Mouse (Mus musculus) bone marrow, adult 2 months (tissue): ENCODE data around the gene Smim4. TPM values are rescaled to one million over a fixed set of nuclear protein-coding genes. Genes with fewer than 3 reads are reported as not detected.
A peak's percentile ranks its signal among the peaks of the same experiment; 100 is the strongest.

Experiments used
- H3K27ac ChIP-seq: fragments of 200-500 bp; 2 replicates; pipeline ENCODE4 v1.5.1; 2012; ENCODE audit warnings: low read depth, mild to moderate bottlenecking, control low read depth, inconsistent platforms, low read length; ENCODE audit not compliant: control insufficient read depth, poor library complexity, insufficient read depth
- H3K4me1 ChIP-seq: fragments of 200-500 bp; 2 replicates; pipeline ENCODE4 v1.6.1; 2011; ENCODE audit warnings: low read length; ENCODE audit not compliant: control insufficient read depth, insufficient read depth
- H3K4me3 ChIP-seq: fragments of 200-500 bp; replicated peaks from 2 replicates; pipeline ENCODE3; 2011; ENCODE audit warnings: mild to moderate bottlenecking, low read depth, low read length, control low read depth; ENCODE audit not compliant: control insufficient read depth
- CTCF ChIP-seq: fragments of 200-500 bp; IDR thresholded peaks from 2 replicates; pipeline ENCODE4 v1.5.1; 2011; ENCODE audit warnings: low read length, control low read depth; ENCODE audit not compliant: control insufficient read depth, insufficient read depth
- POLR2A ChIP-seq: fragments of 200-500 bp; IDR thresholded peaks from 2 replicates; pipeline ENCODE4 v1.6.1; 2011; ENCODE audit warnings: low read depth, mild to moderate bottlenecking, control low read depth, low read length, borderline replicate concordance; ENCODE audit not compliant: control insufficient read depth
- WGBS: fragments of 180-500 bp; shearing (Covaris S2); methylation state at CpG from one replicate; pipeline ENCODE4 v1.1.7; 2018; 5-methylcytosine and 5-hydroxymethylcytosine counted together
- polyA plus RNA-seq: library from polyadenylated mRNA; stranded (reverse); fragments of >200 nt; gene quantifications from 2 replicates; pipeline ENCODE4 v1.2.4, GENCODE M21; 2011; ENCODE audit warnings: low replicate concordance; ENCODE audit not compliant: missing spikeins, insufficient read depth, insufficient read length

The Smim4 gene
- polyA plus RNA-seq, 1 experiment = 29.0 TPM

DNA sequence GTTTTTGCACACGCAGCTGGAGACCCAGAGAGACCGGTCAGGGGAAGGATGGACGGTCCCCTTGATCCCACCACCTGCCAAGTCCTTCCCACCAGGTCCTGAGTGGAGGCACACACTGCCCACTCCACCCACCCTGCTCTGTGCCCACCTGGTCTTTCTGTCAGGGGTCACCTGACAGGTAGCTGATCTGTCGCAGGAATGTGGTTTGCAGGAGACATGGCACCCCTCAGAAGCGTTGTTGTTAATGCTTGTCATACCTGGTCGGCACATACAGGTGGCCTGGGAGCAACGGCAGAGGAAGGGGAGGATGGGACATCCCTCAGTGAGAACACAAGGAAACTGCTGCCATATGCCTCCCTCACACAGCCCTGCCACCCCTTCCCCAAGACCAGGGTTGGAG is 32.4 kb upstream of the Smim4 start:
- Histone ChIP-seq H3K4me1 (no peaks in the 10 kb centered on the region; the same call in 1 of the 2 replicates), H3K4me3 (no peak overlapping the region), H3K27ac (no peak overlapping the region; the same call in 1 of the 2 replicates)
- no peak for TF ChIP-seq CTCF
- TF ChIP-seq POLR2A = no peak
- WGBS = 81% methylated on average over 7 of the region's 7 CpGs

DNA sequence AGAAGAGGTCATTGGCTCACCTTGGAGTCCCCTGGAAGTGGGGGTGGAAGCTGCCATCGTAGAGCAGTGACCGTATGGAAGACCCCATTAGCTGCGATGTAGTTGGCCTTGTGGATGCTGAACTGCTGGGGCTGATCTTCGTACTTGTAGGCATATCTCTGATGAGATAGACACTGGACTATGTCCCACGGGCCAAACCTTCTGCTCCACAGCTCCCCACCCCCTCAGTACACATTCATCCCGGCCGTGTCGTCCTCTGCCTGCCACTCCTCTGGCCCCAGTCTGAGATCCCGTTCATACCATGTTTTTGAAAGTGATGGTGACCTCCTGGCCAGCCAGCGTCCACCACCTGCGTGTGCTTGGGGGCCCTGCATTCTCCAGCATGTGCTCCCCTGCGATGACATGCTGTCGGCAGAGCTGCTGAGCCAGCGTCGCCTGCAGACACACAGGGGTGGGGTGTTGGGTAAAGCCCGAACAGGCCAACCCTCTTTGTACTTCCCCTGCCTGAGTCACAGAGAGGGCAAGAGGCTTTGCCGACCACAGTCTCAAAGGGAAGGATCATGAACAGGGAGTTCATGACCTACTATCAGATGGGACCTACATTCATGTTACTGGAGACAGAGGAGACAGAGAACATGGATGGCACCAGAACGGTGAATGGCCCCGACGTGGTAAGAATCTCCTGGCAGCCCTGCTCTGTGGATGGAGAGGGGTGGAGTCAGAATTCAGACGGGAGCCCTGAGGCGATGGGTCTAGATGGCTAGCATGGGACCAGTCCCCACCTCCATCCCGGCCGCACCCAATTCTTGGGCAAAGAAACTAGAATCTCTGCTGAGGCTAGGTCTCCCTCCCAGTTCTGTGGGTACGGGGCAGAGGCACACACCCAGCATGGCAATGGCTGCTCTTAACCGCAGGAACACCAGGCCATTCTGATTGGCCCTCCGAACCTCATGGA is 31.7 kb upstream of the Smim4 start:
- 46% methylated on average over 27 of the region's 27 CpGs for WGBS
- no peak for TF ChIP-seq POLR2A
- TF ChIP-seq CTCF = no peak
- no peaks in the 10 kb centered on the region for H3K4me1 ChIP-seq
- peak overlapping the region; percentile 19 for H3K4me3 ChIP-seq
- no peak overlapping the region for H3K27ac ChIP-seq

- 87% methylated on average over 11 of the region's 11 CpGs for WGBS
- Histone ChIP-seq H3K4me3 (no peak overlapping the region), H3K27ac (no peak overlapping the region), H3K4me1 (no peaks in the 10 kb centered on the region)
- TF ChIP-seq CTCF (no peak), POLR2A (no peak)
These were observed 16.9 kb upstream of the Smim4 start for GRCm38 (mm10) chr14:31145694-31146093.

- no peak overlapping the region for H3K4me3 ChIP-seq
- no peak overlapping the region for H3K27ac ChIP-seq
- no peaks in the 10 kb centered on the region for H3K4me1 ChIP-seq
- WGBS = 93% methylated on average over 14 of the region's 14 CpGs
- TF ChIP-seq CTCF (no peak), POLR2A (no peak)
These were observed 12.3 kb upstream of the Smim4 start for GRCm38 (mm10) chr14:31141011-31141410.

DNA sequence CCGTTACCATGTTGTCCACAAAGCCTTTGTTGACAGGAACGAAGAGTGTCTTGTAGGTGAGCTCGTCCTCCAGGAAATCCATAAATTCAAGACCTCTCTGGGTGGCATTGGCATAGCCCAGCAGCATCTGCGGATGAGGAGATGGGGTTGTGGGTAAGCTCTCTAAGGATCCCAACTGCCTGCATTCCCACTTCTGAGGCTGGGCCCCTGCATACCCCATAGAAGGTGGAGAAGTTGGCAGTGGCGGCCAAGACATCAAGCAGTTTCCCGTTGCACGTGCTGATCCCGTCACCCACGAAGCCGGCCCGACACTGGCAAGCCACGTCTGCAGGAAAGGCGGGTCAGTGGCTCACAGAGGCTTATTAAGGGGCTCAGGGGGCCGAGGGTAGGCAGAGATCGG is 11.4 kb upstream of the Smim4 start:
- no peak overlapping the region for H3K27ac ChIP-seq
- no peak for TF ChIP-seq POLR2A
- TF ChIP-seq CTCF = no peak
- no peak overlapping the region for H3K4me3 ChIP-seq
- no peaks in the 10 kb centered on the region for H3K4me1 ChIP-seq
- 88% methylated on average over 15 of the region's 15 CpGs for WGBS

DNA sequence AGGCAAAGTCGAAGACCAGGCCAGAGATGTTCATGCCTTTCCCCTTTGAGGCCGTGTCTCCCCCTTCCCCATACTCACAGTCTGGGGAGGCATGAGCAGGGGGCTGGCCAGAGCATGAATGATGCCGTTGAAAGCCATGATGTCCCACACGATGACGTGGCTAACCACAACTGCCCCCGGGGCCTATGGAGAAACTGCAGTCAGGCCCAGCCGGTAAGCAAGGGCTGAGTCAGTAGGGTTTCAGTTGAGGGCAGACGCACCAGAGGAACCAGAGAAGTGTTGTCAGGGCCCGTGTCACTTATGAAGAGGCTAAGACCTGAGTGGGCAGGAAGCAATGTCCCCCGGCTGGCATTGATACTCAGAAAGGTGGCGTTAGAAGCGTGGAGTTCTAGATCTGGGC is 10.9 kb upstream of the Smim4 start:
- Histone ChIP-seq H3K27ac (no peak overlapping the region), H3K4me1 (no peaks in the 10 kb centered on the region), H3K4me3 (no peak overlapping the region)
- no peak for TF ChIP-seq CTCF
- TF ChIP-seq POLR2A = no peak
- WGBS = 29% methylated on average over 12 of the region's 12 CpGs

- 92% methylated on average over 9 of the region's 9 CpGs for WGBS
- no peak for TF ChIP-seq POLR2A
- Histone ChIP-seq H3K4me1 (no peaks in the 10 kb centered on the region), H3K27ac (no peak overlapping the region), H3K4me3 (no peak overlapping the region)
These were observed 10.2 kb upstream of the Smim4 start for GRCm38 (mm10) chr14:31138897-31139429.

- TF ChIP-seq POLR2A = no peak
- no peak for TF ChIP-seq CTCF
These were observed 9.6 kb upstream of the Smim4 start for GRCm38 (mm10) chr14:31138219-31138896.

GRCm38 (mm10) chr14:31137791-31138190 is 9.0 kb upstream of the Smim4 start:
- 84% methylated on average over 11 of the region's 11 CpGs for WGBS
- H3K27ac ChIP-seq = no peak overlapping the region; the same call in 1 of the 2 replicates
- no peak for TF ChIP-seq POLR2A
- no peak for TF ChIP-seq CTCF
- no peak overlapping the region for H3K4me3 ChIP-seq
- H3K4me1 ChIP-seq = no peaks in the 10 kb centered on the region

More at GRCm38 (mm10) chr14:31138219-31138896, 9.6 kb upstream of the Smim4 start:
- H3K27ac ChIP-seq = no peak overlapping the region; the same call in 1 of the 2 replicates
- no peak overlapping the region for H3K4me3 ChIP-seq
- no peaks in the 10 kb centered on the region for H3K4me1 ChIP-seq
- 89% methylated on average over 33 of the region's 35 CpGs for whole genome bisulfite sequencing
